Mouse (Mus musculus) embryonic fibroblast, embryonic 13.5 days (primary cell): ENCODE results near the gene Gmip.

Source experiments
- CTCF ChIP-seq: IDR thresholded peaks from 2 replicates; pipeline ENCODE4 v1.5.1; 2011; ENCODE audit warnings: mild to moderate bottlenecking, control low read depth, low read length, moderate library complexity, borderline replicate concordance; ENCODE audit not compliant: insufficient read depth
- POLR2A ChIP-seq: IDR thresholded peaks from 2 replicates; pipeline ENCODE4 v1.6.1; 2011; ENCODE audit warnings: low read depth, mild to moderate bottlenecking, control low read depth, low read length, moderate library complexity

GRCm38 (mm10) chr8:69826371-69826770 lies 17.9 kb downstream of the Gmip start:
- no peak for TF ChIP-seq CTCF
- no peak for TF ChIP-seq POLR2A
